ENCODE assay signal across 13 mouse cellular contexts in genomic region chr5:4959446-4959845, GRCm38 (mm10).
DNase-seq lines count a peak whose midpoint lies in the region; ATAC-seq and TF ChIP-seq lines count a peak whose summit lies in the region.
"Had no signal": no experiment of that assay in that cellular context is flagged by ENCODE, and none has a peak within 500 bp of the region (broad histone marks: within the 10 kb centered on the region; RNA-seq: fewer than 3 reads in every experiment).

No protein-coding gene starts in this region.

- TF ChIP-seq CTCF in hindbrain, postnatal 0 days (IDR thresholded peaks at IDR 0.05; ENCODE audit: low read depth) = no peak

- H3K9me3 ChIP-seq in hindbrain, embryonic 11.5 days (ENCODE audit: control insufficient read depth, low read length) = no peaks in the 10 kb centered on the region
- no peaks in the 10 kb centered on the region for H3K9me3 ChIP-seq in hindbrain, postnatal 0 days (ENCODE audit: low read length)
- H3K9me3 ChIP-seq in embryonic facial prominence, embryonic 11.5 days (replicated peaks; ENCODE audit: control insufficient read depth, low read length) = no peaks in the 10 kb centered on the region
- no peaks in the 10 kb centered on the region for H3K9me3 ChIP-seq in intestine, embryonic 15.5 days
- H3K9me3 ChIP-seq: embryonic facial prominence, embryonic 15.5 days; heart, embryonic 15.5 days had no signal

- H3K36me3 ChIP-seq in hindbrain, embryonic 11.5 days (ENCODE audit: control insufficient read depth, insufficient read depth, low read length) = no peaks in the 10 kb centered on the region
- no peaks in the 10 kb centered on the region for H3K36me3 ChIP-seq in hindbrain, postnatal 0 days (ENCODE audit: insufficient read depth, low read length)
- H3K36me3 ChIP-seq in embryonic facial prominence, embryonic 11.5 days (replicated peaks; ENCODE audit: control insufficient read depth, insufficient read depth, low read depth, low read length) = no peaks in the 10 kb centered on the region
- no peaks in the 10 kb centered on the region for H3K36me3 ChIP-seq in intestine, embryonic 15.5 days
- H3K36me3 ChIP-seq: embryonic facial prominence, embryonic 15.5 days; heart, embryonic 15.5 days had no signal

- H3K4me3 ChIP-seq in hindbrain, embryonic 11.5 days (ENCODE audit: low read depth, low read length) = no peak overlapping the region
- no peak overlapping the region for H3K4me3 ChIP-seq in hindbrain, postnatal 0 days (ENCODE audit: low read length)
- no peak overlapping the region for H3K4me3 ChIP-seq in embryonic facial prominence, embryonic 11.5 days (ENCODE audit: low read depth, low read length)
- H3K4me3 ChIP-seq in intestine, embryonic 15.5 days (replicated peaks) = no peak overlapping the region
- H3K4me3 ChIP-seq: embryonic facial prominence, embryonic 15.5 days; heart, embryonic 15.5 days; myocyte had no signal

- H3K4me1 ChIP-seq in hindbrain, embryonic 11.5 days (replicated peaks; ENCODE audit: control insufficient read depth, insufficient read depth, low read length) = no peaks in the 10 kb centered on the region; the same call in 1 of the 2 replicates
- no peaks in the 10 kb centered on the region for H3K4me1 ChIP-seq in hindbrain, postnatal 0 days (ENCODE audit: insufficient read depth, low read length)
- peaks cover 3% of the 10 kb centered on the region; the same call in 1 of the 2 replicates for H3K4me1 ChIP-seq in embryonic facial prominence, embryonic 11.5 days (ENCODE audit: control insufficient read depth, insufficient read depth, low read length)
- no peaks in the 10 kb centered on the region; the same call in 1 of the 2 replicates for H3K4me1 ChIP-seq in intestine, embryonic 15.5 days (replicated peaks)

- no peak overlapping the region for H3K4me2 ChIP-seq in hindbrain, embryonic 11.5 days (replicated peaks; ENCODE audit: low read depth, low read length)
- no peak overlapping the region for H3K4me2 ChIP-seq in hindbrain, postnatal 0 days (ENCODE audit: low read depth, low read length)
- H3K4me2 ChIP-seq in embryonic facial prominence, embryonic 11.5 days (ENCODE audit: low read depth, low read length) = no peak overlapping the region
- no peak overlapping the region for H3K4me2 ChIP-seq in intestine, embryonic 15.5 days (replicated peaks)
- H3K4me2 ChIP-seq: embryonic facial prominence, embryonic 15.5 days; heart, embryonic 15.5 days had no signal

- DNase-seq in hindbrain, embryonic 11.5 days (ENCODE audit: low spot score) = no peak
- no peak for DNase-seq in hindbrain, postnatal 0 days (ENCODE audit: low spot score)
- DNase-seq in embryonic facial prominence, embryonic 11.5 days (ENCODE audit: low spot score) = peak; percentile 9
- DNase-seq in lung, postnatal 14 days = peak; percentile 43
- no peak for DNase-seq in gastrocnemius, postnatal 36 days
- DNase-seq: cerebellum, adult 18-20 months; kidney, adult 18-20 months; layer of hippocampus, adult 9-11 months had no signal

- intact Hi-C loops in gastrocnemius, postnatal 36 days (cut with DNase I) = no loop called here

- H3K9ac ChIP-seq in hindbrain, embryonic 11.5 days (ENCODE audit: low read depth, low read length) = no peak overlapping the region
- no peak overlapping the region for H3K9ac ChIP-seq in hindbrain, postnatal 0 days (replicated peaks; ENCODE audit: low read length)
- H3K9ac ChIP-seq in embryonic facial prominence, embryonic 11.5 days (replicated peaks; ENCODE audit: low read length) = no peak overlapping the region
- no peak overlapping the region for H3K9ac ChIP-seq in intestine, embryonic 15.5 days
- H3K9ac ChIP-seq: embryonic facial prominence, embryonic 15.5 days; heart, embryonic 15.5 days had no signal

- ATAC-seq in hindbrain, embryonic 11.5 days (ENCODE audit: low FRiP score) = 0 out of 2 replicates have a peak, but pooled peaks have one; percentile 20
- no peak for ATAC-seq in hindbrain, postnatal 0 days
- ATAC-seq in embryonic facial prominence, embryonic 11.5 days (replicated peaks; ENCODE audit: insufficient number of reproducible peaks, low FRiP score, low TSS enrichment, low read depth) = no peak; the same call in 1 of the 2 replicates
- ATAC-seq in intestine, embryonic 15.5 days = peak; percentile 46; the same call in 1 of the 2 replicates
- no peak for ATAC-seq in CD4-positive, CD25-positive, alpha-beta regulatory T cell, adult 4 months

- no peaks in the 10 kb centered on the region for H3K27me3 ChIP-seq in hindbrain, embryonic 11.5 days (ENCODE audit: control insufficient read depth, insufficient read depth, low read length)
- H3K27me3 ChIP-seq in hindbrain, postnatal 0 days (ENCODE audit: insufficient read depth, low read length) = no peaks in the 10 kb centered on the region
- H3K27me3 ChIP-seq in embryonic facial prominence, embryonic 11.5 days (ENCODE audit: control insufficient read depth, insufficient read depth, low read length) = no peaks in the 10 kb centered on the region
- H3K27me3 ChIP-seq in intestine, embryonic 15.5 days (replicated peaks) = no peaks in the 10 kb centered on the region
- H3K27me3 ChIP-seq: embryonic facial prominence, embryonic 15.5 days; heart, embryonic 15.5 days had no signal

- no peak overlapping the region for H3K27ac ChIP-seq in hindbrain, embryonic 11.5 days (ENCODE audit: low read depth, low read length)
- no peak overlapping the region for H3K27ac ChIP-seq in hindbrain, postnatal 0 days
- H3K27ac ChIP-seq in embryonic facial prominence, embryonic 11.5 days (replicated peaks; ENCODE audit: low read depth, low read length) = no peak overlapping the region
- H3K27ac ChIP-seq in intestine, embryonic 15.5 days = no peak overlapping the region
- H3K27ac ChIP-seq: embryonic facial prominence, embryonic 15.5 days; heart, embryonic 15.5 days had no signal

- WGBS in hindbrain, embryonic 11.5 days = 40% methylated on average over 5 of the region's 5 CpGs
- 30% methylated on average over 5 of the region's 5 CpGs for WGBS in hindbrain, postnatal 0 days
- WGBS in embryonic facial prominence, embryonic 11.5 days = 23% methylated on average over 5 of the region's 5 CpGs
- 21% methylated on average over 5 of the region's 5 CpGs for WGBS in intestine, embryonic 15.5 days

Comparison
In these comparisons a context has a peak if more than half of its experiments do, and no peak if none do; other contexts are left out.
1. ATAC-seq: peak in hindbrain, embryonic 11.5 days (single experiment) and intestine, embryonic 15.5 days (single experiment); none in hindbrain, postnatal 0 days (single experiment), embryonic facial prominence, embryonic 11.5 days (single experiment) and CD4-positive, CD25-positive, alpha-beta regulatory T cell, adult 4 months (single experiment).
2. DNase-seq: peak in embryonic facial prominence, embryonic 11.5 days (single experiment) and lung, postnatal 14 days (single experiment); none in hindbrain, embryonic 11.5 days (single experiment), hindbrain, postnatal 0 days (single experiment) and gastrocnemius, postnatal 36 days (0 of 2).